Mouse (Mus musculus): Measurements from ENCODE around the gene Dpp6. TPM values are rescaled to one million over a fixed set of nuclear protein-coding genes. Genes with fewer than 3 reads are reported as not detected.

Dpp6 gene
- polyA plus RNA-seq, 1 experiment from 2014 or later: 1.0 TPM

DNA sequence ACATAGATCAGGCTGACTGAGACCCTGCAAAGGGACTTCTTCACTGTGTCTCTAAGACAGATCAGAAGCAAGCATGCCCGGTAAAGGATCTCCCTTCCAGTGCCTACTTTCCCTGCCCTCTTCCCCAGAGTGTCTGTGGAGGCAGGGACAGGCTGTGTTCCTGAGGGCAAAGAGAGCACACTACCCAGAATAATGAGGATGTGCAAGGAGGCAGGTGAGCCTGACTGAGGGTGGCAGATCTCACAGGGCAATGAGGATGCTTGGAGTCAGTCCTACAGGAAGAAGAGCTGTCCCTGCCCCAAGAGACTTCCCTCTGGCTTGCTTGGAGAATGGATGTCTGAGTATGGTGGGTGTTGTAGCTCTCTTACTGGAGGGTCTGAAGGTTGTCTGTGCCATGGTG is 445.7 kb downstream of the Dpp6 start:
- H3K9me3 ChIP-seq (ENCODE audit: control insufficient read depth, low read length): no peaks in the 10 kb centered on the region
- TF ChIP-seq EP300 (optimal IDR thresholded peaks at IDR 0.05) (no peak), CTCF (IDR thresholded peaks at IDR 0.05; ENCODE audit: low read depth) (no peak)
- H3K27ac ChIP-seq (replicated peaks): no peak overlapping the region
- H3K27me3 ChIP-seq (ENCODE audit: control insufficient read depth, insufficient read depth, low read length): no peaks in the 10 kb centered on the region
- no peak for ATAC-seq (ENCODE audit: low FRiP score, low TSS enrichment)
- H3K4me3 ChIP-seq (ENCODE audit: low read depth, low read length): no peak overlapping the region
- H3K36me3 ChIP-seq (ENCODE audit: control insufficient read depth, insufficient read depth, low read length): no peaks in the 10 kb centered on the region
- H3K9ac ChIP-seq (ENCODE audit: low read length): no peak overlapping the region
- no peak overlapping the region for H3K4me2 ChIP-seq (replicated peaks; ENCODE audit: low read depth)
- no peak for DNase-seq (ENCODE audit: low spot score)
- no peaks in the 10 kb centered on the region for H3K4me1 ChIP-seq (replicated peaks; ENCODE audit: control insufficient read depth, insufficient read depth)
- 63% methylated on average over 1 of the region's 1 CpGs for WGBS

DNA sequence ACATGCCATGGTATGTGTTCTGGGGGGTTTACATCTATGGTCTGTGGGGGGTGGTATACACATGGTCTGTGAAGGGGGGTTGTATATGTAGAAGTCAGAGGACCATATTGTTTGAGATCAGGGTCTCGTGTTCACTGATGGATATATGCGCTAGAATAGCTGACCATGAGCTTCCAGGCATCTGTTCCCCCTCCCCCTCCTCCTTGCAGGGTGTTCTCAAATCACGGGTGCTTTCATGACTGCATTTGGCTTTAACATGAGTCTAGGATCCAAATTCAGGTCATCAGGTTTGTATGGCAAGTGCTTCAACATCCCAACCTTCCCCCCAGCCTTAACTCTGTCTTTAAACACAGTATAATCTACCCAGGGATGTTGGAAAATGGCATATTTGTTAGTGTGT is 448.3 kb downstream of the Dpp6 start:
- WGBS: 73% methylated on average over 3 of the region's 3 CpGs
- no peaks in the 10 kb centered on the region for H3K27me3 ChIP-seq (ENCODE audit: control insufficient read depth, insufficient read depth, low read length)
- H3K9ac ChIP-seq (ENCODE audit: low read length): no peak overlapping the region
- no peaks in the 10 kb centered on the region for H3K4me1 ChIP-seq (replicated peaks; ENCODE audit: control insufficient read depth, insufficient read depth)
- H3K4me2 ChIP-seq (replicated peaks; ENCODE audit: low read depth): no peak overlapping the region
- H3K4me3 ChIP-seq (ENCODE audit: low read depth, low read length): no peak overlapping the region
- H3K36me3 ChIP-seq (ENCODE audit: control insufficient read depth, insufficient read depth, low read length): no peaks in the 10 kb centered on the region
- ATAC-seq (ENCODE audit: low FRiP score, low TSS enrichment) (no peak), DNase-seq (ENCODE audit: low spot score) (no peak)
- H3K9me3 ChIP-seq (ENCODE audit: control insufficient read depth, low read length): no peaks in the 10 kb centered on the region
- H3K27ac ChIP-seq (replicated peaks): no peak overlapping the region
- TF ChIP-seq EP300 (optimal IDR thresholded peaks at IDR 0.05): no peak
- TF ChIP-seq CTCF (IDR thresholded peaks at IDR 0.05; ENCODE audit: low read depth): no peak

DNA sequence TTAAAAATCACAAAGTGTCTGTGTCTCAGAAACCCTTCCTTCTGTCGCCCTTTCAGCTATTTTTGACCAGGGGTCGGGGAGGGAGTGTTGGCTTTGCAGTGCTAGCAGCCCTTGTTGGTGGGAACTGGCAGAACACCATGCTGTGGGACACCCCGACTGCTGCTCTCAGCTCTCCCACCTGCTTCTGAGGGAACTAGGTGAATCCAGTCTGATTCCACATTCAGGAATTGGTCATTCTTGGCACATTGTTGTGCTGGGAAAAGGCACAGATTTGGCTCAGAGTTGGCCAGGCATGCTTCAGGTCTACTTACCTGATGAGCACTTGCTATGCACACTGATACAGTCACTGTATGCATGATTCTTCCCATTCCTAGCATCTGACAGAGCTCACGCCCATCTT is 454.3 kb downstream of the Dpp6 start:
- WGBS: 64% methylated on average over 4 of the region's 4 CpGs
- DNase-seq (ENCODE audit: low spot score): no peak

GRCm38 (mm10) chr5:27274781-27275395 is 457.9 kb downstream of the Dpp6 start:
- Histone ChIP-seq H3K4me2 (replicated peaks; ENCODE audit: low read depth) (no peak overlapping the region), H3K36me3 (ENCODE audit: control insufficient read depth, insufficient read depth, low read length) (no peaks in the 10 kb centered on the region), H3K9ac (ENCODE audit: low read length) (no peak overlapping the region), H3K27me3 (ENCODE audit: control insufficient read depth, insufficient read depth, low read length) (no peaks in the 10 kb centered on the region), H3K4me1 (replicated peaks; ENCODE audit: control insufficient read depth, insufficient read depth) (no peaks in the 10 kb centered on the region), H3K9me3 (ENCODE audit: control insufficient read depth, low read length) (no peaks in the 10 kb centered on the region), H3K27ac (replicated peaks) (no peak overlapping the region), H3K4me3 (ENCODE audit: low read depth, low read length) (no peak overlapping the region)
- ATAC-seq (ENCODE audit: low FRiP score, low TSS enrichment) (no peak), DNase-seq (ENCODE audit: low spot score) (peak; percentile 21)
- TF ChIP-seq EP300 (optimal IDR thresholded peaks at IDR 0.05) (no peak), CTCF (IDR thresholded peaks at IDR 0.05; ENCODE audit: low read depth) (no peak)
- 48% methylated on average over 8 of the region's 8 CpGs for WGBS

More for the DNA sequence above, 454.3 kb downstream of the Dpp6 start:
- no peaks in the 10 kb centered on the region for H3K4me1 ChIP-seq (replicated peaks; ENCODE audit: control insufficient read depth, insufficient read depth)
- no peaks in the 10 kb centered on the region for H3K27me3 ChIP-seq (ENCODE audit: control insufficient read depth, insufficient read depth, low read length)
- ATAC-seq (ENCODE audit: low FRiP score, low TSS enrichment): no peak
- TF ChIP-seq EP300 (optimal IDR thresholded peaks at IDR 0.05) (no peak), CTCF (IDR thresholded peaks at IDR 0.05; ENCODE audit: low read depth) (no peak)
- H3K4me2 ChIP-seq (replicated peaks; ENCODE audit: low read depth): no peak overlapping the region
- no peak overlapping the region for H3K27ac ChIP-seq (replicated peaks)
- no peaks in the 10 kb centered on the region for H3K36me3 ChIP-seq (ENCODE audit: control insufficient read depth, insufficient read depth, low read length)
- H3K4me3 ChIP-seq (ENCODE audit: low read depth, low read length): no peak overlapping the region
- no peak overlapping the region for H3K9ac ChIP-seq (ENCODE audit: low read length)
- H3K9me3 ChIP-seq (ENCODE audit: control insufficient read depth, low read length): no peaks in the 10 kb centered on the region

DNA sequence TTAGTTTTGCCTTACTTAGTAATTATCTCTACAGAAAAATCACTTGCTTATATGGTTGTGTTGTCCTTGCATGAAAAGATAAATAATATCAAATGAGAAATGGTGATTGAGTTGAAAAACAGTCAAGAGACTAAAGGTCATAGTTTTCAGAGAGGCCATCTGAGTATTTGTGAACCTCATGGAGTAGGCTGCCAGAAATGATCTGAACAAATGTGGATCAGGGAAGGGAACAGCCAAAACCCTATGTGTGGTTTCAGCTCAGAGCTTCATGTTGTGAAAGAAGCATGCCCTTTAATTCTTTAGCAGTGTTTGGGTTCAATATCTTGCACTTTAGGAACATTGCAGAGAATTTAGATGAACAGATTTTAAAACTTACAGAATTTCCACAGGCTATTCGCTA is 458.9 kb downstream of the Dpp6 start:
- no peak overlapping the region for H3K4me3 ChIP-seq (ENCODE audit: low read depth, low read length)
- no peak overlapping the region for H3K27ac ChIP-seq (replicated peaks)
- H3K27me3 ChIP-seq (ENCODE audit: control insufficient read depth, insufficient read depth, low read length): no peaks in the 10 kb centered on the region
- 84% methylated on average over 1 of the region's 1 CpGs for WGBS
- H3K4me1 ChIP-seq (replicated peaks; ENCODE audit: control insufficient read depth, insufficient read depth): no peaks in the 10 kb centered on the region
- H3K36me3 ChIP-seq (ENCODE audit: control insufficient read depth, insufficient read depth, low read length): no peaks in the 10 kb centered on the region
- no peak overlapping the region for H3K4me2 ChIP-seq (replicated peaks; ENCODE audit: low read depth)
- H3K9ac ChIP-seq (ENCODE audit: low read length): no peak overlapping the region
- ATAC-seq (ENCODE audit: low FRiP score, low TSS enrichment) (no peak), DNase-seq (ENCODE audit: low spot score) (no peak)
- H3K9me3 ChIP-seq (ENCODE audit: control insufficient read depth, low read length): no peaks in the 10 kb centered on the region
- TF ChIP-seq CTCF (IDR thresholded peaks at IDR 0.05; ENCODE audit: low read depth) (no peak), EP300 (optimal IDR thresholded peaks at IDR 0.05) (no peak)

- H3K4me3 ChIP-seq (ENCODE audit: low read depth, low read length): no peak overlapping the region
- H3K9ac ChIP-seq (ENCODE audit: low read length): no peak overlapping the region
- H3K4me2 ChIP-seq (replicated peaks; ENCODE audit: low read depth): no peak overlapping the region
- H3K27me3 ChIP-seq (ENCODE audit: control insufficient read depth, insufficient read depth, low read length): no peaks in the 10 kb centered on the region
- H3K9me3 ChIP-seq (ENCODE audit: control insufficient read depth, low read length): no peaks in the 10 kb centered on the region
- ATAC-seq (ENCODE audit: low FRiP score, low TSS enrichment) (no peak), DNase-seq (ENCODE audit: low spot score) (no peak)
- no peaks in the 10 kb centered on the region for H3K36me3 ChIP-seq (ENCODE audit: control insufficient read depth, insufficient read depth, low read length)
- TF ChIP-seq CTCF (IDR thresholded peaks at IDR 0.05; ENCODE audit: low read depth) (no peak), EP300 (optimal IDR thresholded peaks at IDR 0.05) (no peak)
- no peak overlapping the region for H3K27ac ChIP-seq (replicated peaks)
- no peaks in the 10 kb centered on the region for H3K4me1 ChIP-seq (replicated peaks; ENCODE audit: control insufficient read depth, insufficient read depth)
- WGBS: 58% methylated on average over 10 of the region's 10 CpGs
Measured at GRCm38 (mm10) chr5:27278120-27278645, 461.2 kb downstream of the Dpp6 start.
